Mouse (Mus musculus) MEL (cell line): ENCODE measurements around the gene 8030474K03Rik. TPM values are rescaled to one million over a fixed set of nuclear protein-coding genes. Genes with fewer than 3 reads are reported as not detected.

ENCODE experiments used
- DNase-seq: peaks from one replicate; pipeline ENCODE4 v3.0.0; 2011; ENCODE audit warnings: low read depth, low spot score
- H3K27ac ChIP-seq: 2 replicates; pipeline ENCODE4 v1.5.1; 2012; ENCODE audit warnings: low read depth, mild to moderate bottlenecking, control low read depth, low read length, moderate library complexity; ENCODE audit not compliant: control insufficient read depth
- H3K27me3 ChIP-seq, 2 experiments: fragments of 150-350 bp in 1 of 2; sonication (generic) in 1 of 2; 2 replicates each; pipeline ENCODE4 v1.6.1; 2012; ENCODE audit warnings: low read length in 2 of 2, mild to moderate bottlenecking in 2 of 2, improper control_type of control experiment in 1 of 2, moderate library complexity in 1 of 2; ENCODE audit not compliant: insufficient read depth in 2 of 2, control insufficient read depth in 1 of 2
- H3K36me3 ChIP-seq, 2 experiments: 2 replicates each; pipeline ENCODE4 v1.6.1; 2012 to 2014; ENCODE audit warnings: low read length in 2 of 2, improper control_type of control experiment in 1 of 2, inconsistent platforms in 1 of 2, mild to moderate bottlenecking in 1 of 2; ENCODE audit not compliant: insufficient read depth in 2 of 2, control insufficient read depth in 1 of 2
- H3K4me1 ChIP-seq, 2 experiments: fragments of 150-350 bp in 1 of 2; sonication (generic) in 1 of 2; 2 replicates each; pipeline ENCODE4 v1.6.1; 2012; ENCODE audit warnings: low read length in 2 of 2, improper control_type of control experiment in 1 of 2, mild to moderate bottlenecking in 1 of 2; ENCODE audit not compliant: insufficient read depth in 2 of 2, control insufficient read depth in 1 of 2
- H3K4me3 ChIP-seq, 2 experiments: fragments of 150-350 bp in 1 of 2; sonication (generic) in 1 of 2; 2 replicates each; pipeline ENCODE4 v1.5.1; 2012; ENCODE audit warnings: low read depth in 2 of 2, low read length in 2 of 2, mild to moderate bottlenecking in 2 of 2, moderate library complexity in 2 of 2, control low read depth in 1 of 2, improper control_type of control experiment in 1 of 2; ENCODE audit not compliant: control insufficient read depth in 1 of 2, insufficient read depth in 1 of 2
- H3K79me2 ChIP-seq: 2 replicates; pipeline ENCODE4 v1.6.1; 2012; ENCODE audit warnings: mild to moderate bottlenecking, low read length, moderate library complexity; ENCODE audit not compliant: control insufficient read depth, poor library complexity, insufficient read depth
- H3K9ac ChIP-seq: 2 replicates; pipeline ENCODE4 v1.6.1; 2012; ENCODE audit warnings: low read depth, mild to moderate bottlenecking, control low read depth, low read length, moderate library complexity; ENCODE audit not compliant: control insufficient read depth, poor library complexity, severe bottlenecking
- H3K9me3 ChIP-seq: fragments of 150-350 bp; sonication (generic); replicated peaks from 2 replicates; pipeline ENCODE4 v1.6.1; 2012; ENCODE audit warnings: mild to moderate bottlenecking, low read length, improper control_type of control experiment, moderate library complexity; ENCODE audit not compliant: insufficient read depth
- BHLHE40 ChIP-seq: IDR thresholded peaks from 2 replicates; pipeline ENCODE4 v1.6.1; 2012; ENCODE audit warnings: low read depth, mild to moderate bottlenecking, inconsistent platforms, low read length, improper control_type of control experiment, borderline replicate concordance
- ELF1 ChIP-seq: IDR thresholded peaks from 2 replicates; pipeline ENCODE4 v1.6.1; 2014; ENCODE audit warnings: low read depth, mild to moderate bottlenecking, inconsistent platforms, low read length, improper control_type of control experiment, moderate library complexity
- EP300 ChIP-seq, 2 experiments: IDR thresholded peaks; 2 replicates each; pipeline ENCODE4 v1.6.1; 2011; ENCODE audit warnings: improper control_type of control experiment in 2 of 2, low read length in 2 of 2, low read depth in 1 of 2, mild to moderate bottlenecking in 1 of 2
- GATA1 ChIP-seq: IDR thresholded peaks from 2 replicates; pipeline ENCODE4 v1.6.1; 2011; ENCODE audit warnings: low read depth, low read length, improper control_type of control experiment
- MAFK ChIP-seq: IDR thresholded peaks from 2 replicates; pipeline ENCODE4 v1.6.1; 2011; ENCODE audit warnings: low read depth, mild to moderate bottlenecking, low read length, improper control_type of control experiment, borderline replicate concordance
- MAZ ChIP-seq: IDR thresholded peaks from 2 replicates; pipeline ENCODE4 v1.6.1; 2012; ENCODE audit warnings: low read depth, mild to moderate bottlenecking, inconsistent platforms, low read length, improper control_type of control experiment
- MEF2A ChIP-seq: IDR thresholded peaks from 2 replicates; pipeline ENCODE4 v1.6.1; 2014; ENCODE audit warnings: low read depth, mild to moderate bottlenecking, inconsistent platforms, low read length, improper control_type of control experiment; ENCODE audit not compliant: poor library complexity, insufficient replicate concordance, severe bottlenecking; ENCODE audit errors: extremely low read depth
- MYB ChIP-seq: IDR thresholded peaks from 2 replicates; pipeline ENCODE4 v1.6.1; 2011; ENCODE audit warnings: mild to moderate bottlenecking, low read depth, low read length, improper control_type of control experiment
- MYC ChIP-seq: IDR thresholded peaks from 2 replicates; pipeline ENCODE4 v1.6.1; 2011; ENCODE audit warnings: low read depth, mild to moderate bottlenecking, low read length, improper control_type of control experiment, moderate library complexity
- NELFE ChIP-seq: IDR thresholded peaks from 2 replicates; pipeline ENCODE4 v1.6.1; 2011; ENCODE audit warnings: low read depth, low read length, improper control_type of control experiment
- POLR2A ChIP-seq, 2 experiments: IDR thresholded peaks; 2 replicates each; pipeline ENCODE4 v1.6.1; 2011 to 2012; ENCODE audit warnings: low read length in 2 of 2, mild to moderate bottlenecking in 2 of 2, control low read depth in 1 of 2, improper control_type of control experiment in 1 of 2, low read depth in 1 of 2, moderate library complexity in 1 of 2; ENCODE audit not compliant: control insufficient read depth in 1 of 2, insufficient read depth in 1 of 2, poor library complexity in 1 of 2
- POLR2AphosphoS5 ChIP-seq: IDR thresholded peaks from 2 replicates; pipeline ENCODE4 v1.6.1; 2012; ENCODE audit warnings: low read depth, borderline replicate concordance, mild to moderate bottlenecking, inconsistent platforms, low read length, moderate library complexity, mixed read lengths
- RAD21 ChIP-seq: IDR thresholded peaks from 2 replicates; pipeline ENCODE4 v1.6.1; 2011; ENCODE audit warnings: mild to moderate bottlenecking, low read depth, low read length, improper control_type of control experiment
- SIN3A ChIP-seq: IDR thresholded peaks from 2 replicates; pipeline ENCODE4 v1.6.1; 2012; ENCODE audit warnings: low read length, improper control_type of control experiment, inconsistent platforms
- TAL1 ChIP-seq: IDR thresholded peaks from 2 replicates; pipeline ENCODE4 v1.6.1; 2012; ENCODE audit warnings: mild to moderate bottlenecking, inconsistent platforms, low read length, moderate library complexity, mixed read lengths
- TBP ChIP-seq: IDR thresholded peaks from 2 replicates; pipeline ENCODE4 v1.8.0; 2011; ENCODE audit warnings: low read depth, low read length, improper control_type of control experiment
- UBTF ChIP-seq: IDR thresholded peaks from 2 replicates; pipeline ENCODE4 v1.6.1; 2012; ENCODE audit warnings: low read depth, mild to moderate bottlenecking, inconsistent platforms, low read length, improper control_type of control experiment, moderate library complexity, borderline replicate concordance; ENCODE audit not compliant: insufficient read depth
- USF1 ChIP-seq: IDR thresholded peaks from 2 replicates; pipeline ENCODE4 v1.6.1; 2014; ENCODE audit warnings: low read depth, mild to moderate bottlenecking, inconsistent platforms, low read length, improper control_type of control experiment, moderate library complexity
- ZC3H11A ChIP-seq: IDR thresholded peaks from 2 replicates; pipeline ENCODE4 v1.6.1; 2012; ENCODE audit warnings: low read depth, mild to moderate bottlenecking, inconsistent platforms, low read length, improper control_type of control experiment
- ZKSCAN1 ChIP-seq: IDR thresholded peaks from 2 replicates; pipeline ENCODE4 v1.6.1; 2012; ENCODE audit warnings: low read depth, mild to moderate bottlenecking, inconsistent platforms, low read length, improper control_type of control experiment, moderate library complexity
- ZMIZ1 ChIP-seq: IDR thresholded peaks from 2 replicates; pipeline ENCODE4 v1.6.1; 2012; ENCODE audit warnings: low read depth, mild to moderate bottlenecking, inconsistent platforms, low read length, improper control_type of control experiment, moderate library complexity
- polyA plus RNA-seq, 2 experiments: library from polyadenylated mRNA; stranded (reverse) in 1 of 2; unstranded in 1 of 2; fragments of >175 nt in 1 of 2; fragments of >200 nt in 1 of 2; gene quantifications; 2 replicates each; pipeline versions ENCODE4 v1.2.1 to v1.2.4; 2012; ENCODE audit warnings: low replicate concordance in 2 of 2, low read depth in 1 of 2; ENCODE audit not compliant: insufficient read length in 2 of 2, insufficient read depth in 1 of 2, missing spikeins in 1 of 2
- total RNA-seq: library from RNA; depleted of rRNA; stranded (reverse); fragments of 300-350 nt; gene quantifications from 2 replicates; pipeline ENCODE4 v1.2.3, GENCODE M21; 2012

Gene 8030474K03Rik
- total and polyA plus RNA-seq, 3 experiments = not detected

- no peaks in the 10 kb centered on the region for H3K9me3 ChIP-seq
- DNase-seq = no peak
- TF ChIP-seq NELFE (no peak), ZC3H11A (no peak), POLR2A (IDR thresholded peaks at IDR 0.05; ENCODE audit: control insufficient read depth in 1 of 2, insufficient read depth in 1 of 2, low read depth in 1 of 2, low read length in 2 of 2, poor library complexity in 1 of 2) (no peak), MEF2A (no peak), EP300 (IDR thresholded peaks at IDR 0.05; ENCODE audit: low read depth in 1 of 2, low read length in 2 of 2) (no peak), GATA1 (no peak), TBP (no peak), BHLHE40 (no peak), TAL1 (no peak), ZMIZ1 (no peak), SIN3A (no peak), MAFK (no peak)
- TF ChIP-seq, all 39 proteins: peak for 0
- no peak overlapping the region for H3K4me3 ChIP-seq
- H3K36me3 ChIP-seq = no peaks in the 10 kb centered on the region
- H3K27me3 ChIP-seq = peaks cover 0 to 2% of the 10 kb centered on the region in 2 experiments; a peak in 1 of 4 replicates
- H3K79me2 ChIP-seq = no peaks in the 10 kb centered on the region
- no peak overlapping the region for H3K27ac ChIP-seq
- H3K4me1 ChIP-seq = no peaks in the 10 kb centered on the region
- H3K9ac ChIP-seq = no peak overlapping the region
These were observed 29.3 kb upstream of the 8030474K03Rik start for GRCm38 (mm10) chrX:101765111-101765510.

- TF ChIP-seq POLR2AphosphoS5 (no peak), TBP (no peak)
- DNase-seq = no peak
- Histone ChIP-seq H3K9me3 (no peaks in the 10 kb centered on the region), H3K79me2 (no peaks in the 10 kb centered on the region), H3K4me3 (no peak overlapping the region), H3K27ac (no peak overlapping the region), H3K9ac (no peak overlapping the region), H3K36me3 (no peaks in the 10 kb centered on the region), H3K4me1 (no peaks in the 10 kb centered on the region), H3K27me3 (peaks cover 0 to 2% of the 10 kb centered on the region in 2 experiments; a peak in 1 of 4 replicates)
These were observed 27.2 kb upstream of the 8030474K03Rik start for GRCm38 (mm10) chrX:101767280-101767679.

- Histone ChIP-seq H3K27ac (no peak overlapping the region), H3K36me3 (no peaks in the 10 kb centered on the region)
- TF ChIP-seq ELF1 (no peak), UBTF (no peak), MYC (no peak), SIN3A (no peak), GATA1 (no peak), MYB (no peak), MAZ (no peak), ZKSCAN1 (no peak), RAD21 (no peak), MEF2A (no peak), TBP (no peak), NELFE (no peak), USF1 (no peak)
- TF ChIP-seq, all 39 proteins: peak for 0
- Histone ChIP-seq H3K9me3 (no peaks in the 10 kb centered on the region), H3K4me3 (no peak overlapping the region), H3K79me2 (no peaks in the 10 kb centered on the region), H3K27me3 (peaks cover 3 to 4% of the 10 kb centered on the region in 2 experiments; a peak in 1 of 4 replicates), H3K4me1 (no peaks in the 10 kb centered on the region), H3K9ac (no peak overlapping the region)
- DNase-seq = no peak
These were observed 25.0 kb upstream of the 8030474K03Rik start for GRCm38 (mm10) chrX:101769478-101769877.
